Mouse (Mus musculus): Measurements from ENCODE around the gene Rgl1.
A peak's percentile ranks its signal among the peaks of the same experiment; 100 is the strongest.
"Not testable (repeated sequence)": the region's sequence is repeated elsewhere in the genome, so short reads cannot be mapped to it uniquely, and the experiment has no call there.

Rgl1 gene

DNA sequence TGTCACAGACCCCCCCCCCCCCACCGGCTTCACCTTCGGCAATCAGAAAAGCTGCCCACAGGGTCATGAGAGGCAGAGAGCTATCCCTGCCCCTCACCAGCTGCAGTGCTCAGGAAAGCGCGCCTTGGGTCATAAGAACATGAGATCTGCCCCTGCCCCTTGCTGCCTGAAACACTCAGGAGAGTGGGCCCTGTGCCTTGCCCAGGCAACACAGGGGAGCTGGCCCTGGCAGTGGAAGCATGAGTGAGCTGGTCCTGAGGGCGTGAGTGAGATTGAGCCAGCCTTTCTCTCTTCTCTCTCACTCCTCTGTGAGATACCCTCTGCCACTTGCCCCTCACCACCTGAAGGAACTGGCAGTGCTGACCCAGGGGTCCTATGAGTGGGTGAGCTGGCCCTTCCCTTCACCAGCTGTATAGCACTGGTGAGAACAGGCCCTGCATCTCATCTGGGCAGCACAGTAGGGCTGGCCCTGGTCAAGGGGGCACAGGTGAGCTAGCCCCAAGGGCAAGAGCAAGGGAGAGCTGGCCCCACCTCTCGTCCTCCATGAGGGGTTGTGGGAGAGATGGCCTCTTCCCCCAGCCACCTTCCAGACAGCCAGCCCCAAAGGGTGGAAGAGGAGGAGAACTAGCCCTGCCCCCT is 115.2 kb downstream of the Rgl1 start:
- no peak for DNase-seq

DNA sequence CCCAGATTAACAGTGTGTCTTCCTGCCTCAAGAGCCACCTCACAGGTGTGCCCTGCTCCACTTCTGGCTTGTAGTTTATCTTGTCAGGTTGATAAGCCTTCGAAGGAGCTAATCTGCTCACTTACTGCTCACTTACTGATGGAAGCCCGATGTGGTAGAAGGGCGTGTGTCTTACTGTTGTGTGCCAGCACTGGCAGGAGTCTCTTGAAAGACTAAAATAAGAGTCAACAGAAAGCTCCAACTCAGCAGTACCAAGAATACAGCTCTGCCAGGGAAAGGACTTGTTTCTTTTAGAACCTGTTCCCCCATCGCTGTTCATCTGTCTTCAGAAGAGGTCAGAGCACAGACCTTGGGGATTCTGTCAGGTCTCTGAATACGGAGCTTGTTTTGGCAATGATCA is 118.1 kb downstream of the Rgl1 start:
- DNase-seq = no peak

DNA sequence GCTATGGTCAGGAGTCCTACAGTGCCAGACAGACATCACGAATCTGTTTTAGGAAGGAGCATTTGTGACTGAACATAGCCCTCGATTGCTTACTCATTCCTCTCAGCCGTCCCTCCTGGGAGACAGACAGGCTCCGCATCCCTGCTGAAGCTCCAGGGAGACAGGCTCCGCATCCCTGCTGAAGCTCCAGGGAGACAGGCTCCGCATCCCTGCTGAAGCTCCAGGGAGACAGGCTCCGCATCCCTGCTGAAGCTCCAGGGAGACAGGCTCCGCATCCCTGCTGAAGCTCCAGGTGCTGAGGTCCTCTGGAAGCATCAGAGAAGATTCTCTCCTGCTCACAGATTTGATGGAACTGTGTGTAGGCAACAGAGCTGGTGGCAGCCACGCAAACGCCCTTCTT is 123.9 kb downstream of the Rgl1 start:
- DNase-seq = not testable (repeated sequence)

DNA sequence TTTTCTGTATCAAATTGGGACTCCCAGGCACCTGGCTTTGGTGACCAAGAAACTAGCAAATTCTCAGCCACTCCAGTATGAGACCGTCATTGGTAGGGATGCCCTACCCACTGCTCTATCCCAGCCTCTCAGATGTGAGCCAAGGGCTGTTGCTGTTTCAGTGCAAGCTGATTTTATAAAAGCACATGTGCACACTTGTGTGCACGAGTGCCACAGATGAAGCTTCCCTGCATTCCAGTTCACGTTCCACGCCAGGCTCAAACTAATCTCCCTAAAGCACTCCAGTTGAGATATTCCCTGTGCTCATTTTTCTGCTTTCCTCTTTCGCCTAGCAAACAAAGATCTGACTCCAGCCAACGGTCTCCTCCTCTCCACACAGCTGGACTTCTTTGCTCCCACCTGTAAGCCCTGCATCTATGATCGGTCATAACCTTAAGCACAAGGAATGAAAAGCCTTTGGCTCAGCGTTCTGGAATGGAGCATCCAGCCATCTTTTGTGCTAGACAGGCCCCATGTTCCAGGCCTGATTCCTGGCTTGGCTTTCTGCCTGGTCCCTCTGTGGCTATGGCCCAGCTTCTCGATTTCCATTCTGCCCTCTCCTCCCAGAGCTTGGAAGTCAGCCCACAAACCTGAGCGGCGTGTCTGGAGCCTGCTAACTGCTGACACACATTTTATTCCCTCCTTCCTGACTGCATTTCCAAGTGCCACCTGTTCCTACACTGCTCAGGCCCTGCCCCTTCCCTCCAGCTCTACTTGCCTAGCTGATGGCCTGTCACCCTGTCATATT is 125.8 kb downstream of the Rgl1 start:
- DNase-seq = peak; percentile 60

DNA sequence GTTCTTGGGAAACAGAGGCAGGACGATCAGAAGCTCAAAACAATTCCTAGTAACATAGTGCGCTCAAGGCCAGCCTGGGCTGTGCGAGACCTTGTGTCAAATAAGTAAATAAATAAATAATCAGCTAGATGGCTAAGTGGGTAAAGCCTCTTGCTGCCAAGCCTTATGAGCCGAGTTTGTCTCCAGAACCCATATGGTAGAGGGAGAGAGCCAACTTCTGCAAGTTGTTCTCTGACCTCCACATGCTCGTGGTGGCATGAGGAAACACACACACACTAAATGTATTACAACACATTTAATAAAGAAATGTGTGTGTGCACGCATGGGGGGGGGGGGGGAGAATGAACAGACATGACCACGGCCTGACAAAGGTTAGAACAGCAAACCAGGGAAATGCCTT is 126.8 kb downstream of the Rgl1 start:
- DNase-seq = no peak

DNA sequence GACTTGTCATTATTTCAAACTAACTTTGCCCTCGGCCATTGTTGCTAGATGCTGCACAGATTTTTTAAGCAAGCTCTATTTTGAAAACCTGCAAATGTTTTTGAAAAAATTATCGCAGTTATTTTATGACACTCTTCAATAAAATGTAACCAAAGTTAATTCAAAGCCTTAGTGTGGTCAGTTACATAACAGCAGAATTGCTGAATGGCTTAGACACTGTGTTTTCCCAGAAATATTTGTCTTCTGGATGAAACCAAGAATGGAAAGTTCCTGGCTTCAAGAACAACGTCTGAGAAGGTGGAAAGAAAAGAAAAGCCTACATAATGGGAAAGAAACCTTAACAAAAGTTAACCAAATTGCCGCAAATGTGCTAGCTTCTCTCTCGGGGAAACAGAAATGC is 131.5 kb downstream of the Rgl1 start:
- DNase-seq = no peak

DNA sequence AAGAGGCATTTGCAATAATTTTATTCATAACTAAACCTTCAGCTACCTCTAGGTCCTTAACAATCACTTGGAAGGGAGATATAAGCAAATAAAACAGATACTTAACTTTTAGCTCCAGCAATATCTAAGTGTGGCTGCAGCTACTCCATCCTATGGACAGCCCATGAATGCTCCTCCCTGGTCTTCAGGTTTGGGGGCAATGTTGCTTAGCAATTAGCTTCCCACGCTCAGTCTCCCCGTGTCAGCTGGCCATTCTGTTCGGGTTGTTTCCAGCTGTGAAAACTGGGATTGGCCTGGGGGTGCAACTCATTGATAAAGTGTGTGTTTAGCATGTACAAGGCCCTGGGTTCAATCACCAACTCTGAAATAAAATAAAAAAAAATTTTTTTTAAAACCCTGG is 136.4 kb downstream of the Rgl1 start:
- no peak for DNase-seq

DNA sequence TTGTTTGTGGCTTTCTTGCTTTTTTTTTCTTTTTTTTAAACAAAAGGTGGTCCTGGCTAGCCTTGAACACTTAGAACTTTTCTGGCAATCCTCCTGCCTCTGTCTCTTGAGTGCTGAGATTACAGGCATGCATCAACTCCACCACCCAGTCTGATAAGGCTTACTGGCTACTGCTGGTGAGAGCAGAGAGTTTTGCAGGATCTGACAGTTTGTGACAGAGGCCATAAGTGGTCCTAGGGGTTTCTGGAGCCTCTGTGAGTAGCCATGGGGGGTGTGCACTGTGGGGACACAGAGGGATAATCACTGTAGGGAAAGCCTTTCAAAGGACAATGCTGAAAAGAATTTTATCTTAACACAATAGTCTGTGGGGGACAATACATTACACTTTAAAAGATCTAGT is 140.5 kb downstream of the Rgl1 start:
- DNase-seq = no peak

DNA sequence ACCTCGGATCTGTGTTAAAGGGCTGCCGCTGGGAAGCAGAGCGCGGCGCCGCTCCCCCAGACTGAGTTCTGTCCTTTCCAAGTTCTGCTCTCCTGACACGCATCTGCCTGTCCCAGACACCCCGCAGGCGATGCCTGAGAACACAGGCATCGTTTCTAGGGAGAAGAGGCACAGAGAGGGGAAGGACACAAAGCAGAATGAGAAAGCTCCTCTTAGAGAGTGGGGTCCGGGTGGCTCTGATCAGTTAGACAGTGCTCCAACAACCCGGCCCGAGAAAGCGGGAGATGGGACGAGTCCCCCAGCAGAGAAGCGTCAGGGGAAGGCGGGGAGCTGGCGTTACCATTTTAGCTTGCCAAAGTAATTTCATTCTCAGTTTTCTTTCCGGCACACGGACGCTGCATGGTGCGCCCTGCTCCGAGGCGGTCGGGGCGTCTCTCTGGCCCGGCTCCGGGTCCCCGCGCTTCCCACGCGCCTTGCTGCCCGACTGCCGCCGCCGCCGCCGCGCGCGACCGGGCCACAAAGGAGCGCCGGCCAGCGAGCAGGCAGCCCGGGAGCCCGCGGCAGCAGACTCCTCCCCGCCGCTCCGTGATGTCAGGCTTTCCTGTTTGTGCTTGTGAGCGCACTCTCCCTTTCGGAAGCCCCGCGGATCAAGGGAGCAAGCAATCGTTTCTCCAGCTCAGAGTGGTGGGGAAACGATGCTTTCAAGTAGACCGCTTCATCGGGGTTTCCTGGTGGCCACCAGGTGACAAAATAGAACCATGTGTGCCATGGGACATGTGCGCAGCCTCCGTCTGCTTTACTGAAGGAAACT is 141.3 kb downstream of the Rgl1 start:
- DNase-seq = peak; percentile 61

DNA sequence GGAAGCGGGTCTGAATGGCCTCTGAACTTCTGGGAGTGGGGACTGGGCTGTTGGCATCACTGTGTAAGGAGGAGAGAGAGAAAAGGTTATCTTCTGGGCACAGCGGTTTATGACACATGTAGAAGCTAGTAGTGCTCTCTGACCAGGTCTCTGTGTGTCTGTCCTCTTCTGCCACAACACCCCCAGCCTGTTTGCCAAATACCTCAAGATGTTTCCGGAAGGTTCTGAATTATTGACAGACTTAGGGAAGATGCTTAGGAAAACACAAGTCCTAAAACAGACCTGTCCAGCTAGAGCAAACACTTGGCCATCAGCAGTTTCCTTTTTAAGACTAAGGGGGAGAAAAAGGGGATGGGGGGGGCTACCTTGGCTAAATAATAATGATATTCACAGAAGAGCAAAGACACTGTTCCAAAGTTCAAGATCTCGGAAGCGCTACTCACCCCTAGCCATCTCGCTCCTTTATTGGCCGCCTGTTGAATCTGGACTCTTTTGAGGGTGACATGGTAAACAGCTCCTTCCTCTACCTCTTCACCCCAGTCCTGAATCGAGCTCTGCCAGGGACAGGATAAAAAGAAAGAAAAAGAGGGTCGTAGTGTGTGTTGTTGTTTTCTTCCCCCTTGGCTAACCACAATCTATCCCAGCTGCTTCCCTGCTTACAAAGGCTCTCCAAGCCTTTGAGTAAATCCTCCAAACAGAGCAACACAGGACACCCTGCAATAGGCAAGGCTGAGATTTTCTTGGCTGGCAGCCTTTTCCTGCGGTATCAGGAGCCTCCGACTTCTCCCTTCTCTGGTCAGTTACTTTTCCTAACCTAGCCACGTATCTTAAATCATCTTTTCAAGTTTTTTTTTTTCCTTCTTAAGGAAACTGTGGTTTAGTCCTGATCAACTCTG is 142.5 kb downstream of the Rgl1 start:
- DNase-seq = no peak

DNA sequence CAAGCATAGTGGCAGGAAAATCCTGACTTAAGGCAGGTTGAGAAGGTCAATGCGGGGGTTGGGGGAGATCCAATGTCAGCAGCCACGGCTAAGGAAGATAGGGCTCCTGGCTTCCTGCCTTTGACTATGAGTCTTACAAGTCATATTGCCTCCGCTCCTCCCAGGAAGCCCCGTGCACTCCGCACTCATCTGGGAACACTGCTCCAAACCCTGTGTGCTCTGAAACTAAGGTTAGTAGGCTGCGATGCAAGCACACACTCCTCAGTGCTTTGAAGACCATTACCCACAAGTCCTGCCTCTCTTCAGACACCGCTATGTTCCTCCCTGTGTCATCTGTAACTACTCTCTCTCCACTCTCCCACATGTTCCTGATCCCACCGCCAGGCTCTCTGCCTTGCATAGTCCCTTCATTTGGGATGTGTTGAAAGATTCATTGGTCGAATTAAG is 143.4 kb downstream of the Rgl1 start:
- DNase-seq = no peak

DNA sequence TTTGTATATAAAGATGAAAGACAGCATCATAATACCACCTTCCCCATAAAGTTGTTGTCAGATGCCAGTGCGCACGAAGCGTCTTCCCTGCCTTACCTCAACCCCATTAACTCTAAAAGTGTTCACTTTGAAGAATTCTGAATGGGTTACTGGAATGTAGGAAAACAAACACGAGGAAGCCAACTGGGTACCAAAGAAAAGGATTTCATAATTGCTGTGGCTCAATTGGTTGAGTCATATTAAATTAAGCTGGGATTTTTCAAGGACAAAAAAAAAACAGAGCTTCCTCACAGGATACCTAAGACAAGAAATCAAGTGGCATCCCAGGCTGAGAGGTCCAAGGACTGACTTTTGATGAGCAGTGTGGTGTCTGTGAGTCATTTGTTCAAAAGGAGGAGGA is 144.5 kb downstream of the Rgl1 start:
- no peak for DNase-seq

DNA sequence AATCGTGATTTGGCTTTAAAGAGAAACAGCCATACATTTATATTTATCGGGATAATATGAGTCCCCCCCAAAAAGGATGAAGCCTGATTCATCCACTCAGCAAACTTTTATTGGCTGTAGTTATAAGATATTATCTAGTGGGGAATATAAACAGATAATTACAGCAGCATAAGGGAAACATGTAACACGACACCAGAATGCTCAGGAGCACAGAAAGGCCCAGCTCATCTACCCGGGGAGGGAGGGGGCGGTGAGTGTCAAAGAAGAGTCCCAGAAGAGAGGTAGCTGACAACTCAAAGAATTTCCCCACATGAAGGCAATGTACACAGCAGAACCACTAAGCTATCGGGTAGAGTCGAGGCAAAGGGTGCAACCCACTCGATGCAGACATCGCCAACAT is 146.8 kb downstream of the Rgl1 start:
- DNase-seq = no peak

DNA sequence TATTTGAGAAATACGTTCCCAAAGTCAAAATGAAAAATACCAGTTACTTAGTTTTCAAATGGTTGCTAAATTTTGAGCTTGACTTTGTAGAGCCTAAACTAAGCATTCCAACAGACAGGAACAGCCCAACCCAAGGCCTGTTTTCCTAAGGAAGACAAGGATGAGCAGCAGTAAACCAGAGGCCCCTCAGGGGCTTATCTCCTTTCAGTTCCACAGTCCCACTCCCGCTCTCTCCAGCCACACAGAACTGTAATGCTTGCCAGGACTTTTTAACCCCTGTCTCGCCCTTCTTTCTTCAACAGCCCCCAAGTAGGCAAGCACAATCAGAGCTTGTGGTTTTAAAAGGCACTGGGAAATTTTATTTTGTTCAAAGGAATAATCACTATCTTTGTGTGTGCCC is 147.3 kb downstream of the Rgl1 start:
- DNase-seq = no peak

DNA sequence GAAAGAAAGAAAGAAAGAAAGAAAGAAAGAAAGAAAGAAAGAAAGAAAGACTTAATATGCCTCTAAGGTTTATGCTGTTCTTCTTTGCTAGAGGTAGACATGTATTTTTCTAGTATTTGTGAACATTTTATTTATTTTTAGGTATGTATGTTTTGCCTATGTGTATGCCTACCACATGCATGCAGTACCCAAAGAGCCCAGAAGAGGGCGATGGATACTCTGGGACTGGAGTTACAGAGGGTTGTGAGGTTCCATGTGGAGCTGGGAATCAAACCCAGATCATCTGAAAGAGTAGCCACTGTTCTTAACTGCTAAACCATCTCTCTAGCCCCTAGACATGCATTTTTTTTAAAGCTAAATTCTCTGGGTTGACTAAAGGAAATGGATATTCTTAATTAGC is 147.8 kb downstream of the Rgl1 start:
- no peak for DNase-seq

DNA sequence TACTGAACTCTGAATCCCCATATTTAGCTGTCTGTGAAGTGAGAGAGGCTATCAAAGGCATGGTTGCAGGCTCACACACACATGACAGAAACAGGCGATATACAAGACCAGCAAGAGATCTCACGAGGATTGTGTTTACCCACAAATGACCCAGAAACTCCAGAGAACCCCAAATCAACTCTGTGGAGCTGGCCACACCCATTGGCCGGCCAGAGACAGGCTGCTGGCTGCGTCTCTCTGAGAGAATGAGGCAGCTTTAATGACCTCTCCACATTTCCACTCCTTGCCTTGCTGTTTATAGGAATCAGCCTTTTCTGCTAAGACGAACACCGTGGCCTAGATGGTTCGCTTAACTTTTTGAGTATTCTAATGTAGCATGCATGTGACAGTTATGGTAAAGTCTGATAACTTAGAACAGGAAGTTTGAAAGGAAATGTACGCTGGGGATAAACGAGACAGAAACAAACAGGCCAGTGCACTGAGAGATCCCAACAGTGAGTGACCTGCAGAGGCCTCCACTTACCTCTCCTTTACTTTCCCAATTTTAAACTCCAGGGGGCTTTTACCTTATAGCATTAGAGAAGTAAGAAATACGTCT is 148.3 kb downstream of the Rgl1 start:
- DNase-seq = no peak

DNA sequence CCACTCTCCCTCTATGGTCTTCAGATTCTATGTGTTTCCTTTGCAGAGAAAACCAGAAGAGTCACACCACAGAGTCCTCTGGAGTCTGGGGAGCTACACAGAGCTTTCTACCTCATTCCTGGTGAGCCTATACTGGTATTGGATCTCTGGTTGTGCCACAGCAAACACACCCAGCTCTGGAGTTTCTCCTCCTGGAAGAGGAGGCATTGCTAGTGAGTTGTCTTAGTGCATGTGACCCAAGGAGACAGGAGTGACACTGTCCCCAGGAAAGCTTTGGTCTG is 149.4 kb downstream of the Rgl1 start:
- DNase-seq = no peak

DNA sequence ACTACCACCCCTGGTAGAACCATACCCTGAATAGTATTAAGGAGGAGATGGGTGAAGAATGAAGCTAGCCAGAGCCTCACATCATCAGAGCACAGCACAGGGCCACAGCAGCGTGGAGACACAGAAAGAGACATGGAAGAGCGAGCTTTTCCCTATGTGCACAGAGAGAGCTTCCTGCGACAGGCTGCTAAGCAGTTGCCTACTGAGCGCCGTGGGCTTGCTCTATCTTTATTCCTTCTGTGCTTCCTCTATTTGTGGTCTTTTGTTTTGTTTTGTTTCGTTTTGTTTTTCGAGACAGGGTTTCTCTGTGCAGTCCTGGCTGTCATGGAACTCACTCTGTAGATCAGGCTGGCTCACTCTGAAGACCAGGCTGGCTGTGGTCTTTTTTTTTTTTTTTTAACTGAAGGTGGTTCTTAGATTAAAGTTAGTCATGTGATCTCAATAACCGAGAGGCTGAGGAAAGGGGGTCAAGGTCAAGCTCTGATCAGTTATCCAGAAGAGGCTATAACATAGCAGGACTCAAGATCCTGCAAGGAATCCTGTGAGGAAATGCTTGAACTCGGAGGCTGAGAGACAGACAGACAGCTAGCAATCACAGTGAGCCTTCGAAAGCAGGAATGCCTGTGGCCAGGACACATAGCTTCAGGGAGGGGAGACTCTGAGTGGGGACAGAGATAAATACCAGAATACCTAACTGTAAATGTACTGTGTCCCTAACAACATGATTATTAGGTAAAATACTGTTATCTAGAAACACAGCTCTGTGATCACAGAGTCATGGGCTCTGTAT is 150.0 kb downstream of the Rgl1 start:
- no peak for DNase-seq

DNA sequence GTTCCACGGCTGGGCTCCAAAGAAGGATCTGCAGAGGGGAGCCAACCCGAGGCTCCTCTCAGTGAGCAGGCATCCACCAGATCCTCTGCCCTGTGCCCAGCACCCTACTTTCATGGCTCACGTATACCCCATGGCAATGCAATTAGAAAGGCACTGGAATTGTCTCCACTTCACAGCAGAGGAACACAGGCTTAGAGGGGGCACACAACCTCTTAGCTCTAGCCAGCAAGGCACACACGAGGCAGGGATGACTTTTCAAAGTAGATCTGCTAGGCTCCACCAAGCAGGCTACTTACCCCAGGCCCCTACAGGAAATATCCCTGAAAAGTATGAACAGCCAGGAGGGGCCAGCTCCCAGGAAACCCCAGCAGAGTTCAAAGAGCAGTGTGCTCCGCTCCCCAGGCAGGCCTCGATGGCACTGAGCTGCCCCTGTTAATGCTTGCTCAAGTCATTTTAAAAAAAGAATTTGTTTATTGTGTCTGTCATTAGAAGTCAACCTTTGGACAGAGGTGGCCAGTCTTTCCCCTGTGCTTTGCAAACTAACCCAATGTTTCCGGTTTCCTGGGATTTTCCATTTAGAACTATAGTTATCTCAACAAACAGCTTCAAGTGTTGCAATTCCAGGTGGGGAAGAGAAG is 151.3 kb downstream of the Rgl1 start:
- no peak for DNase-seq

DNA sequence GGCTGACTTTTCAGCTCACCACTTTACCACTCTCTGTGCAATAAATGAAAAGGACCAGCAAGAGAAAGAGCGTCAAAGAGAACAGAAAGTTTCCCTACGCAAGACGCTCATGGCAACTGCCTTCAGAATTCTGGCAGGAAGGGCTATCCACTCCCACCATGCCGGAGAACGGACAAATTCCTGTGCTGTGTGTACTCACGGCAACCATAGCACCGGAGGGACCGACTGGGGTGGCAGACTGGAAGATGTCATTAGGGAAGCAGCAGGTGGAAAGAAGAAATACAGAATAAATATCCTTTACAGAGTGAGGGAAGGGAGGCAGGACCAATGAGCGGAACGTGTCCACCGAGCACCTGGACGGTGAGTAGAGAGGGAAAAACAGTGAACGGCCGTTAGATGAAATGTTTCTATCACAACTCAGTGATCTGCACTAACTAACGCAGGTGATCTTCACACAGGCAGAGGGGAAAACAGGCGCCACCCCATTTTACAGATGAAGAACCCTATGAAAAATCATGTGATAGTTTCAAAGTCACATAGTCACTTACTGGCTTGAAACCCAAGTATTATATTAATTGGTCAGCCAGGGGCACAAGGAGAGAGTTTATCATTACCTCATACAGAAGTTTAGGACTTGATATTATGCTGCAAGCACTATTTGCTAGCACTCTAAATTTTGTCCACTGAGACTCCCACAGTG is 152.8 kb downstream of the Rgl1 start:
- no peak for DNase-seq
